Mouse (Mus musculus): ENCODE measurements around the gene Rps16.

DNA sequence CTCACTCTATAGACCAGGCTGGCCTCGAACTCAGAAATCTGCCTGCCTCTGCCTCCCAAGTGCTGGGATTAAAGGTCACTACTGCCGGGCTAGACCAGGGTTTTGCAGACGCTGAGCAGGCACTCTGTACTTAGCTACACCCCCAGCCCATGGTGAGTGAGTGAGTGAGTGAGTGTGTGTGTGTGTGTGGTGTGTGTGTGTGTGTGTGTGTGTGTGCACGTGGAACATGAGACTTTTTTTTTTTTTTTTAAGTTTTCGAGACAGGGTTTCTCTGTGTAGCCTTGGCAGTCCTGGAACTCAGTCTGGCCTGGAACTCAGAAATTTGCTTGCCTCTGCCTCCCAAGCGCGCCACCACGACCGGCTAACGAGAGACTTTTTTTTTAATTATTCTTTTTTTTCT, 24.2 kb downstream of the Rps16 start:
- TF ChIP-seq ZNF384 (IDR thresholded peaks at IDR 0.05; ENCODE audit: low read depth, low read length) (no peak), MAFK (IDR thresholded peaks at IDR 0.05; ENCODE audit: insufficient read depth, low read depth, low read length) (no peak), HCFC1 (IDR thresholded peaks at IDR 0.05; ENCODE audit: borderline replicate concordance, insufficient read depth, low read length) (no peak), CHD2 (IDR thresholded peaks at IDR 0.05; ENCODE audit: low read depth, low read length) (no peak)
